In genomic region chr14:30624277-30624721, GRCm38 (mm10) we compare ENCODE assay signal across 8 mouse cellular contexts. TPM values are rescaled to one million over a fixed set of nuclear protein-coding genes. Genes with fewer than 3 reads are reported as not detected.
DNase-seq lines count a peak whose midpoint lies in the region; ATAC-seq and TF ChIP-seq lines count a peak whose summit lies in the region.

No protein-coding gene starts in this region.

- H3K4me3 ChIP-seq in heart, embryonic 10.5 days: peak overlapping the region; percentile 90
- H3K4me3 ChIP-seq in CH12.LX (replicated peaks in 1 of 3; ENCODE audit: low read depth in 2 of 3, low read length in 2 of 3, poor library complexity in 1 of 3): peak overlapping the region; percentile 72 to 93 (median 80)
- H3K4me3 ChIP-seq in heart, postnatal 0 days (ENCODE audit: low read depth, low read length): peak overlapping the region; percentile 65; the same call in 1 of the 2 replicates

- in situ Hi-C loops in CH12.LX (cut with MboI; ENCODE audit: low pct_ligation_motif_present, low pct_unique_long_range_greater_than_20kb, low sequenced_read_pairs): no loop called here

- dilution Hi-C loops in CH12.LX (cut with MboI; ENCODE audit: extremely low pct_ligation_motif_present, extremely low pct_unique_long_range_greater_than_20kb, low sequenced_read_pairs): no loop called here

- peaks cover 64% of the 10 kb centered on the region for H3K79me2 ChIP-seq in CH12.LX (replicated peaks; ENCODE audit: control insufficient read depth, extremely low read depth, insufficient read depth, poor library complexity, severe bottlenecking)

- ATAC-seq in heart, postnatal 0 days (ENCODE audit: insufficient read depth, low read depth): no peak

- peak; percentile 1 for TF ChIP-seq RAD21 in CH12.LX (IDR thresholded peaks at IDR 0.05; ENCODE audit: low read depth, low read length)

- 60% methylated on average over 8 of the region's 8 CpGs for WGBS in heart, embryonic 10.5 days
- WGBS in heart, postnatal 0 days: 46% methylated on average over 8 of the region's 8 CpGs

- peak overlapping the region; percentile 64 for H3K9ac ChIP-seq in CH12.LX (ENCODE audit: insufficient read depth, low read depth)
- H3K9ac ChIP-seq in heart, postnatal 0 days (replicated peaks; ENCODE audit: low read depth, low read length): no peak overlapping the region

- DNase-seq in heart, embryonic 10.5 days (ENCODE audit: low spot score): no peak
- no peak for DNase-seq in heart, adult 9 months (ENCODE audit: low spot score in 2 of 2)
- no peak for DNase-seq in CH12.LX (ENCODE audit: extremely low read depth)
- DNase-seq in heart, postnatal 0 days (ENCODE audit: low spot score): no peak
- DNase-seq in lung, postnatal 36 days: peak; percentile 60
- DNase-seq in cerebellum, adult 18-20 months: no peak
- no peak for DNase-seq in adrenal gland, postnatal 4 days (ENCODE audit: low spot score in 2 of 2)
- DNase-seq in left cerebral cortex, postnatal 4 days: no peak

- H3K4me1 ChIP-seq in heart, embryonic 10.5 days: peaks cover 58% of the 10 kb centered on the region
- peaks cover 47 to 71% of the 10 kb centered on the region in 2 experiments for H3K4me1 ChIP-seq in CH12.LX (ENCODE audit: control insufficient read depth in 1 of 2, insufficient read depth in 2 of 2)
- peaks cover 13% of the 10 kb centered on the region; the same call in 1 of the 2 replicates for H3K4me1 ChIP-seq in heart, postnatal 0 days (ENCODE audit: control insufficient read depth, insufficient read depth)

- H3K4me2 ChIP-seq in CH12.LX (ENCODE audit: insufficient read depth, low read depth, poor library complexity, severe bottlenecking): peak overlapping the region; percentile 72
- peak overlapping the region; percentile 92 for H3K4me2 ChIP-seq in heart, postnatal 0 days (ENCODE audit: low read depth, low read length)

- H3K36me3 ChIP-seq in heart, embryonic 10.5 days: 0 out of 2 replicates have a peak, but pooled peaks cover 4% of the 10 kb centered on the region
- peaks cover 14 to 50% of the 10 kb centered on the region in 2 experiments for H3K36me3 ChIP-seq in CH12.LX (replicated peaks in 1 of 2; ENCODE audit: control insufficient read depth in 1 of 2, insufficient read depth in 1 of 2, low read length in 1 of 2)
- H3K36me3 ChIP-seq in heart, postnatal 0 days (replicated peaks; ENCODE audit: control insufficient read depth, insufficient read depth, low read length): no peaks in the 10 kb centered on the region

- H3K27ac ChIP-seq in heart, embryonic 10.5 days: no peak overlapping the region
- H3K27ac ChIP-seq in CH12.LX (ENCODE audit: insufficient read depth, low read depth): peak overlapping the region; percentile 92; the same call in 1 of the 2 replicates
- H3K27ac ChIP-seq in heart, postnatal 0 days (ENCODE audit: low read depth): no peak overlapping the region

- intact Hi-C loops in left cerebral cortex, postnatal 4 days (cut with DNase I): no loop called here

- TF ChIP-seq POLR2A in CH12.LX (IDR thresholded peaks at IDR 0.05; ENCODE audit: low read depth, low read length): no peak

- 0 out of 2 replicates have a peak, but pooled peaks have one; percentile 23 for TF ChIP-seq EP300 in CH12.LX (IDR thresholded peaks at IDR 0.05; ENCODE audit: low read length)
- no peak for TF ChIP-seq EP300 in heart, postnatal 0 days (IDR thresholded peaks at IDR 0.05; ENCODE audit: low read depth)

- no peaks in the 10 kb centered on the region for H3K27me3 ChIP-seq in heart, embryonic 10.5 days (ENCODE audit: insufficient read depth, poor library complexity, severe bottlenecking)
- H3K27me3 ChIP-seq in CH12.LX (replicated peaks): no peaks in the 10 kb centered on the region
- H3K27me3 ChIP-seq in heart, postnatal 0 days (ENCODE audit: control insufficient read depth, insufficient read depth, low read length): no peaks in the 10 kb centered on the region

- peak in 1 of 2 experiments; percentile 55; a peak in 2 of 4 replicates for TF ChIP-seq CTCF in CH12.LX (conservative IDR thresholded peaks at IDR 0.05 in 1 of 2, IDR thresholded peaks at IDR 0.05 in 1 of 2; ENCODE audit: low read depth in 2 of 2, low read length in 2 of 2)
- TF ChIP-seq CTCF in heart, postnatal 0 days (IDR thresholded peaks at IDR 0.05; ENCODE audit: low read depth): peak; percentile 26

- H3K9me3 ChIP-seq in heart, embryonic 10.5 days: no peaks in the 10 kb centered on the region
- H3K9me3 ChIP-seq in CH12.LX (replicated peaks; ENCODE audit: low read length): no peaks in the 10 kb centered on the region
- no peaks in the 10 kb centered on the region for H3K9me3 ChIP-seq in heart, postnatal 0 days (replicated peaks; ENCODE audit: control insufficient read depth, low read length)

TF ChIP-seq in CH12.LX, 34 proteins besides CTCF, POLR2A, EP300 and RAD21:
- TF ChIP-seq PAX5 (IDR thresholded peaks at IDR 0.05; ENCODE audit: low read length): no peak
- TF ChIP-seq MAZ (IDR thresholded peaks at IDR 0.05; ENCODE audit: low read depth, low read length): 0 out of 2 replicates have a peak, but pooled peaks have one; percentile 36
- TF ChIP-seq USF2 (conservative IDR thresholded peaks at IDR 0.05; ENCODE audit: low read depth, low read length): no peak
- TF ChIP-seq ZMIZ1 (IDR thresholded peaks at IDR 0.05; ENCODE audit: low read depth, low read length): 0 out of 2 replicates have a peak, but pooled peaks have one; percentile 24
- 0 out of 2 replicates have a peak, but pooled peaks have one; percentile 15 for TF ChIP-seq MEF2A (IDR thresholded peaks at IDR 0.05; ENCODE audit: borderline replicate concordance, low read depth, low read length)
- TF ChIP-seq SIN3A (IDR thresholded peaks at IDR 0.05; ENCODE audit: low read length): peak; percentile 77
- TF ChIP-seq TCF12 (IDR thresholded peaks at IDR 0.05; ENCODE audit: low read depth, low read length): peak; percentile 16; the same call in 1 of the 2 replicates
- peak; percentile 55 for TF ChIP-seq SMC3 (IDR thresholded peaks at IDR 0.05; ENCODE audit: low read depth, low read length)

RNA-seq across cellular contexts. Expression of gene Prkcd, which starts 1.7 kb away (rescaled TPM):
- polyA plus RNA-seq in heart, embryonic 10.5 days (2016; fragmentation: Nextera tagmentation; extraction: Ambion mirVana): 32.4 and 37.3 TPM in 2 replicates
- 109 and 110 TPM in 2 replicates for total RNA-seq in CH12.LX (2012; rRNA removed)
- total RNA-seq in CH12.LX (2014; rRNA removed): 119 and 122 TPM in 2 replicates
- polyA plus RNA-seq in CH12.LX (2012; ENCODE audit: insufficient read length, low read depth): 186 and 189 TPM in 2 replicates
- total RNA-seq in heart, postnatal 0 days (2014; rRNA removed; ENCODE audit: low replicate concordance): 19.3 and 30.1 TPM in 2 replicates
- 14.9 and 15.8 TPM in 2 replicates for polyA plus RNA-seq in heart, postnatal 0 days (2015; fragmentation: Nextera tagmentation; extraction: Ambion mirVana)
- total RNA-seq in adrenal gland, postnatal 4 days (2021): 100 to 1,000 TPM; 197 to 224 TPM
- 10 to 100 TPM; 39.5 to 41.4 TPM for total RNA-seq in left cerebral cortex, postnatal 4 days (2021)

RNA-seq across cellular contexts. Expression of gene Rft1, which starts 29.9 kb away (rescaled TPM):
- polyA plus RNA-seq in heart, embryonic 10.5 days (2016; fragmentation: Nextera tagmentation; extraction: Ambion mirVana): 11.6 and 11.8 TPM in 2 replicates
- 12.0 and 13.5 TPM in 2 replicates for total RNA-seq in CH12.LX (2012; rRNA removed)
- total RNA-seq in CH12.LX (2014; rRNA removed): 25.8 and 26.0 TPM in 2 replicates
- polyA plus RNA-seq in CH12.LX (2012; ENCODE audit: insufficient read length, low read depth): 15.3 and 17.7 TPM in 2 replicates
- 13.3 and 17.6 TPM in 2 replicates for total RNA-seq in heart, postnatal 0 days (2014; rRNA removed; ENCODE audit: low replicate concordance)
- polyA plus RNA-seq in heart, postnatal 0 days (2015; fragmentation: Nextera tagmentation; extraction: Ambion mirVana): 10.4 and 11.0 TPM in 2 replicates
- 10 to 100 TPM; 32.8 to 36.3 TPM for total RNA-seq in adrenal gland, postnatal 4 days (2021)
- total RNA-seq in left cerebral cortex, postnatal 4 days (2021): 10 to 100 TPM in 1 of 2 experiments, 1 to 10 TPM in 1; 8.3 to 11.9 TPM
